Mouse (Mus musculus) T-helper 2 cell (primary cell): ENCODE results near the gene Nsun7.

Source experiments
- in situ Hi-C: fragments of 300-600 bp; cut with MboI, MseI; formaldehyde crosslinking; loops from one replicate; pipeline ENCODE4 v1.15.1; 2025; ENCODE audit warnings: high pct_unique_total_duplicates

Nsun7 gene

GRCm38 (mm10) chr5:66337025-66337968, 77.6 kb downstream of the Nsun7 start:
- in situ Hi-C loops = no loop called here

GRCm38 (mm10) chr5:66337969-66338345, 78.3 kb downstream of the Nsun7 start:
- in situ Hi-C loops = no loop called here

- in situ Hi-C loops = no loop called here
Observed at GRCm38 (mm10) chr5:66338583-66338982, 78.9 kb downstream of the Nsun7 start.

GRCm38 (mm10) chr5:66340356-66341102, 80.8 kb downstream of the Nsun7 start:
- in situ Hi-C loops = no loop called here

GRCm38 (mm10) chr5:66341848-66342247, 82.2 kb downstream of the Nsun7 start:
- in situ Hi-C loops = no loop called here

- in situ Hi-C loops = no loop called here
Observed at GRCm38 (mm10) chr5:66342285-66342684, 82.6 kb downstream of the Nsun7 start.

GRCm38 (mm10) chr5:66344182-66344581, 84.5 kb downstream of the Nsun7 start:
- in situ Hi-C loops = no loop called here

GRCm38 (mm10) chr5:66345140-66345539, 85.4 kb downstream of the Nsun7 start:
- in situ Hi-C loops = no loop called here

GRCm38 (mm10) chr5:66346756-66347155, 87.1 kb downstream of the Nsun7 start:
- in situ Hi-C loops = no loop called here
